In genomic region chr8:105613037-105613436, GRCm38 (mm10) we compare ENCODE assay signal across 8 mouse cellular contexts. TPM values are rescaled to one million over a fixed set of nuclear protein-coding genes. Genes with fewer than 3 reads are reported as not detected.
A peak's percentile ranks its signal among the peaks of the same experiment; 100 is the strongest.
DNase-seq lines count a peak whose midpoint lies in the region; ATAC-seq and TF ChIP-seq lines count a peak whose summit lies in the region.

No protein-coding gene starts in this region.

- peak; percentile 36 for DNase-seq in right cerebral cortex, postnatal 4 days
- no peak for DNase-seq in right cerebral cortex, adult 18-20 months
- DNase-seq in heart, postnatal 0 days (ENCODE audit: low spot score), result peak; percentile 52
- peak; percentile 67 to 74 for DNase-seq in kidney, postnatal 4 days
- no peak for DNase-seq in MN1 (ENCODE audit: low spot score)
- no peak for DNase-seq in left cerebral cortex, adult 9 months (ENCODE audit: low spot score in 2 of 2)

- 7% methylated on average over 20 of the region's 20 CpGs for WGBS in heart, postnatal 0 days

- H3K9me3 ChIP-seq in heart, postnatal 0 days (replicated peaks; ENCODE audit: control insufficient read depth, low read length), result no peaks in the 10 kb centered on the region
- no peaks in the 10 kb centered on the region for H3K9me3 ChIP-seq in megakaryocyte, embryonic 14.5 days

- peak overlapping the region; percentile 70 for H3K4me2 ChIP-seq in heart, postnatal 0 days (ENCODE audit: low read depth, low read length)

- H3K4me3 ChIP-seq in heart, postnatal 0 days (ENCODE audit: low read depth, low read length), result peak overlapping the region; percentile 50
- H3K4me3 ChIP-seq in megakaryocyte, embryonic 14.5 days (replicated peaks), result peak overlapping the region; percentile 93

- TF ChIP-seq EP300 in heart, postnatal 0 days (IDR thresholded peaks at IDR 0.05; ENCODE audit: low read depth), result no peak

- ATAC-seq in erythroid progenitor cell, adult 5-6 weeks (replicated peaks; ENCODE audit: low FRiP score, poor library complexity, severe bottlenecking), result peak; percentile 69
- peak; percentile 45; the same call in 1 of the 2 replicates for ATAC-seq in heart, postnatal 0 days (ENCODE audit: insufficient read depth, low read depth)

- H3K27me3 ChIP-seq in heart, postnatal 0 days (ENCODE audit: control insufficient read depth, insufficient read depth, low read length), result no peaks in the 10 kb centered on the region
- no peaks in the 10 kb centered on the region for H3K27me3 ChIP-seq in megakaryocyte, embryonic 14.5 days (replicated peaks)

- H3K36me3 ChIP-seq in heart, postnatal 0 days (replicated peaks; ENCODE audit: control insufficient read depth, insufficient read depth, low read length), result peaks cover 38% of the 10 kb centered on the region
- H3K36me3 ChIP-seq in megakaryocyte, embryonic 14.5 days (replicated peaks; ENCODE audit: low read length), result peaks cover 59% of the 10 kb centered on the region

- TF ChIP-seq CTCF in heart, postnatal 0 days (IDR thresholded peaks at IDR 0.05; ENCODE audit: low read depth), result no peak

- peaks cover 22% of the 10 kb centered on the region for H3K4me1 ChIP-seq in heart, postnatal 0 days (ENCODE audit: control insufficient read depth, insufficient read depth)
- H3K4me1 ChIP-seq in megakaryocyte, embryonic 14.5 days, result peaks cover 87% of the 10 kb centered on the region

- H3K27ac ChIP-seq in heart, postnatal 0 days (ENCODE audit: low read depth), result peak overlapping the region; percentile 65

- H3K9ac ChIP-seq in heart, postnatal 0 days (replicated peaks; ENCODE audit: low read depth, low read length), result 0 out of 2 replicates have a peak overlapping the region, but pooled peaks have one; percentile 23

RNA-seq across cellular contexts. Expression of gene Ripor1, which starts 8.0 kb away (rescaled TPM):
- total RNA-seq in erythroid progenitor cell, adult 5-6 weeks (2015; ENCODE audit: low replicate concordance), result 7.2 and 11.3 TPM in 2 replicates
- 0.23 and 1.8 TPM in 2 replicates for total RNA-seq in erythroid progenitor cell, adult 5-6 weeks (2017; ENCODE audit: low replicate concordance)
- 10.6 and 15.9 TPM in 2 replicates for total RNA-seq in heart, postnatal 0 days (2014; rRNA removed; ENCODE audit: low replicate concordance)
- 21.2 and 22.2 TPM in 2 replicates for polyA plus RNA-seq in heart, postnatal 0 days (2015; fragmentation: Nextera tagmentation; extraction: Ambion mirVana)
- 19.3 and 27.7 TPM in 2 replicates for polyA plus RNA-seq in megakaryocyte, embryonic 14.5 days (2012; ENCODE audit: insufficient read depth, low replicate concordance)

RNA-seq across cellular contexts. Expression of gene Ctcf, which starts 23.3 kb away (rescaled TPM):
- 154 and 195 TPM in 2 replicates for total RNA-seq in erythroid progenitor cell, adult 5-6 weeks (2015; ENCODE audit: low replicate concordance)
- total RNA-seq in erythroid progenitor cell, adult 5-6 weeks (2017; ENCODE audit: low replicate concordance), result 314 and 346 TPM in 2 replicates
- 13.7 and 21.3 TPM in 2 replicates for total RNA-seq in heart, postnatal 0 days (2014; rRNA removed; ENCODE audit: low replicate concordance)
- polyA plus RNA-seq in heart, postnatal 0 days (2015; fragmentation: Nextera tagmentation; extraction: Ambion mirVana), result 42.0 and 42.3 TPM in 2 replicates
- 18.1 and 68.4 TPM in 2 replicates for polyA plus RNA-seq in megakaryocyte, embryonic 14.5 days (2012; ENCODE audit: insufficient read depth, low replicate concordance)

RNA-seq across cellular contexts. Expression of gene Agrp, which starts 24.2 kb away (rescaled TPM):
- total RNA-seq in erythroid progenitor cell, adult 5-6 weeks (2015; ENCODE audit: low replicate concordance), result not detected in 2 replicates
- not detected in 2 replicates for total RNA-seq in erythroid progenitor cell, adult 5-6 weeks (2017; ENCODE audit: low replicate concordance)
- total RNA-seq in heart, postnatal 0 days (2014; rRNA removed; ENCODE audit: low replicate concordance), result not detected in 2 replicates
- 0.25 and 0.53 TPM in 2 replicates for polyA plus RNA-seq in heart, postnatal 0 days (2015; fragmentation: Nextera tagmentation; extraction: Ambion mirVana)
- not detected in 2 replicates for polyA plus RNA-seq in megakaryocyte, embryonic 14.5 days (2012; ENCODE audit: insufficient read depth, low replicate concordance)

RNA-seq across cellular contexts. Expression of gene Atp6v0d1, which starts 47.2 kb away (rescaled TPM):
- total RNA-seq in erythroid progenitor cell, adult 5-6 weeks (2015; ENCODE audit: low replicate concordance), result 84.7 and 109 TPM in 2 replicates
- 31.3 and 35.6 TPM in 2 replicates for total RNA-seq in erythroid progenitor cell, adult 5-6 weeks (2017; ENCODE audit: low replicate concordance)
- total RNA-seq in heart, postnatal 0 days (2014; rRNA removed; ENCODE audit: low replicate concordance), result 52.1 and 60.8 TPM in 2 replicates
- polyA plus RNA-seq in heart, postnatal 0 days (2015; fragmentation: Nextera tagmentation; extraction: Ambion mirVana), result 57.5 and 58.9 TPM in 2 replicates
- 19.8 and 57.3 TPM in 2 replicates for polyA plus RNA-seq in megakaryocyte, embryonic 14.5 days (2012; ENCODE audit: insufficient read depth, low replicate concordance)

Comparison
In these comparisons a context has a peak if more than half of its experiments do, and no peak if none do; other contexts are left out.
1. DNase-seq: peak in right cerebral cortex, postnatal 4 days (single experiment), heart, postnatal 0 days (single experiment) and kidney, postnatal 4 days (2 of 2); none in right cerebral cortex, adult 18-20 months (single experiment), MN1 (single experiment) and left cerebral cortex, adult 9 months (0 of 2).